Mouse (Mus musculus): Measurements from ENCODE around the gene Nudt6.

DNA sequence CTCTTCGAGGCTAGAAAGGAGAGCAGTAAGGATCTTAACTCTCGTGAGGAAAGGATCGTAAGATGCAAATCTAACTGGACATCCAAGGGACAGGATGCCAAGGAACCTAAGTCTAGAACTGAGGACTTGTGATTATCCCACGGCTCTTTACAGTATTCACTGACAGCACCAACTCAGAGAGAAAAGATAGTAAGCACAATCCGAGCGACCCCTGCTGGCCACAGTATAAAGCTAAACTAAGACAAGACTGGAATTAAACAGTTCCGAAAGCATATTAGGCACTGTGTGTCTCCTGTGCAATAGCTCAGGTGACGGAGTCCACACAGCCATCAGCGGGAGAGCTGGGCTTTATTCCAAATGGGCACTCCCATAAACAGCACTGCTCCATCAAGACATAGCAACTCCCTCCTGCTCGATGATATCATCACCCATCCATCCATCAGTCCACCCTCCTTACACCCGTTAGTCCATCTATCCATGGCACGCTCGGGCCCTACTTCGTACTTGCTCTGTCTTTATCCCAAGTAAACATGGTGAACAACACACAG lies 5.5 kb downstream of the Nudt6 start:
- TF ChIP-seq CTCF (conservative IDR thresholded peaks at IDR 0.05; ENCODE audit: insufficient read depth, insufficient read length, low read depth, low read length) = peak; percentile 45
- TF ChIP-seq POLR2A (IDR thresholded peaks at IDR 0.05; ENCODE audit: low read depth, low read length) = no peak
